Mouse (Mus musculus): ENCODE measurements around the gene Ipo8.

Ipo8 gene

DNA sequence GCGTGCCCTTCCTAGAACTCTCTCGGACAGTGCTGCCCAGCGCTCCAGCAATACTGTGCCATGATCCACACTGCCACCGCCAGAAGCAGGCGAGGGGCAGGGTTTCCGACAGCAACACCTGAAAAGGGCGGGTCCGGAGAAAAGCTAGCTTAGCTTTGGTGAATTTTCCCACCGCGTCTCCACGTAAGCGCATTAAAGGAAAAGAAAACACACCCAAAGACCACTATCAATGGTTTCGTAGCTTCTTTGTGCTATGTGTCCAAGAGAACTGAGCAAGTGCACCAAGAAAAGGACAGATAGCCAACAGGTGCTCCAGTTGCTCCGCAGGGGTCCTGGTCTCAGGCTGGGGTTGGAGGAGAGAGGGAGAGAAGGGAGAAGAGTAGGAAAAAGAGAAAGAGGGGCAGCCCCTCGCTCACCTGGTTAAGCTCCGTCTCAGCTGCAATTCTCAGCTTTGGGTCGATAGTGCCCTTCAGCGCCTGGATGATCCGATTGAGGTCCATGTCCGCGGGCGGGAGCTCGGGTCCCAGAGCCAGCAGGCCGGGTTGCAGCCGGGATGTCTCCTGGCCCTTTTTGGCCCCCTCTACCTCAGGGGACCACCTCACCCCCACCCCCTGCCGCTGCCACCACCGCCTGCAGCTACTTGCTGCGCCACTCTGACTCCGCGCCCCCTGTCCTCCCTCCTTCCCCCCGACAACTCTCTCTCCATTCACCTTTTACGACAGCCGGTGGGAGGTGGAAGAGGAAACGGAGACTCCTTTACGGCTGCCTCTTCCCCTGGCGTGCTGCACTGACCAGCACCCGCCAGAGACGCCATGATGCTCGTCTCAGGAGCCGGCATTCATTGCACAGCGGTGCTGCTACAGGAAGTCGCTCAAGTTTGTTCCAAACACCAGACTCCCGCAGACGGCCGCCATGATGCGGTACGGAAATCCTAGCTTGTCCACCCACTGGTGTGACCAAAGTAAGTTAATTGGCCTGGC, at the start of gene Ipo8:
TSS of gene Ipo8 (minus strand) at position 720 of the 980 bp plus-strand sequence.
- DNase-seq (ENCODE audit: low read depth): peak; percentile 85

DNA sequence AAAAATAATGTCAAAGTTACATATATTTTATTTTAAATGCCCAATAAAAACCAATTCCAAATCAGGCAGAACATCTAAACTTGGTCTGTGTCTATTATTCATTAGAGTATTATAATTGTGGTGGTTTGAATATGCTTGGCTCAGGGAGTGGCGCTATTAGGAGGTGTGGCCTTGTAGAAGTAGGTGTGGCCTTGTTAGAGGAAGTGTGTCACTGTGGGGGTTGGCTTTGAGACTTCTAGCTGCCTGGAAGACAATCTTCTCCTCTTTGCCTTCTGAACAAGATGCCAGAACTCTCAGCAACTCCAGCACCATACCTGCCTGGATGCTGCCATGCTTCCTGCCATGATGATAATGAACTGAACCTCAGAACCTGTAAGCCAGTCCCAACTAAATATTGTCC, 42.6 kb upstream of the Ipo8 start:
- no peak for DNase-seq (ENCODE audit: low read depth)

DNA sequence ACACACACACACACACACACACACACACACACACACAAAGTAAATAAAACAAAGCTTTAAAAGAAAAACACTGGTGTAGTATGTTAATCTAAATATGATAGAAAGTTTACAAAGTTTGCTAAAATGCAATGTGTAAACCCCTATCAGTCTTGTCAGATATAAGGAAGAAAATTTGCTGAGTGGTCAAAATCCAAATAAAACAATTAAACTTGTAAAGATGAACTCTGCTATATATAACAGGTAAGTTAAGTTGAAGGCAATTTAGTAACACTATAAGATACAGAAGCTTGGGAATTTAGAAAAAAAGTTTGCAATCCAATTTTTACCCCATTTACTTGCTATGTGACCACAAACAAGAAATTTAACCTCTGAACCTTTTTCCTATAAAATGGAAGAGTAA, 14.4 kb upstream of the Ipo8 start:
- no peak for DNase-seq (ENCODE audit: low read depth)

DNA sequence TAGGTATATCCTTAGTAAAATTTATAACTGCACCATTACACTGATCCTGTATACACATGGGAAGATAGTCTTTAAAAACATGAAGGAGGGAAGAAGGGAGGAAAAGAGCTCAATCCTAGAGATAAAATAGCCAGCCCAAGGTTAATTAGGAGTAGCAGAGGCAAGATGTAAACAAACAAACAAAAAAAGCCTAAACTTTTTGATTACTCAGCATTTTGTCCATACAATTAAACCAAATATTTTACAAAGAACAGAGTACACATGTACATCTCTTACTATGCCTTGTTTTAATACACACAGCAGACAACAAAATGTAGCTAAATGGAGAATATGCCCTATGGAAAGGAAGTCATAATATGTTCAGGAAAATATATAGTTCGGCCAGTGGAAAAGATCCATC, 10.5 kb upstream of the Ipo8 start:
- DNase-seq (ENCODE audit: low read depth): no peak

DNA sequence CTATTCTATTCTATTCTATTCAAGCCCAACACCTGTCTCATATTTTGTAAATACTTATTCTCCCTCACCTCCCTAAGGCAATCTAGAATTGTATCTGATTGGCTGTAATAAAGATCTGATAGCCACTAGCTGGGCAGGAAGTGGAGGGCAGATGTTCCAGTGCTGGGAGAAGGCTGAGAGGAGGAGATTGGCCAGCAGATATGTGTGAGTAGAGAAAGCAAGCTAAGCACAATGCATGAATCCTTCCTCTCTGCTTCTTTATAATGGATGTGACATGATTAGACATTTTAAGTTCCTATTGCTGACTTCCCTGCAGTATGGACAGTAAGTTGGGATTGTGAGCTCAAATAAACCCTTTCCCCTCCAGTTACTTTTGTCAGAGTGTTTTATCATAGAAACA, 7.2 kb upstream of the Ipo8 start:
- no peak for DNase-seq (ENCODE audit: low read depth)

DNA sequence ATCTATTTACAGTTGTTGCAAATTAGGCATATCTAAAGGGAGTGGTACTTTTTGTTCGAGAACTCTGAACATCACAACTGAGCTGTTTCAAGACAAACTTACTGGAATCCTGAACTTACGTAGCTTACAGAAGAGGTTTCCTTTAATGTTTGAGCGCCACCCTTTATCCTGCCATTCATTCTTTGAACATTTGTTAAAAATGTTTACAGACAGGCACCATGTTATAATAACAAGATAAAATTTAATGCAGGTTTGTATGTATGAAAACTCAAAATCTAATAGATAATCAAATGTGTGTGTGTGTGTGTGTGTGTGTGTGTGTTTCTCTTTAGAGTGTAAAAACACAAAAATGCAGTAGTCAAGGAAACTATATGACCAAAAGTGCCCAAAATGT, 458 bp upstream of the Ipo8 start:
- DNase-seq (ENCODE audit: low read depth): no peak

DNA sequence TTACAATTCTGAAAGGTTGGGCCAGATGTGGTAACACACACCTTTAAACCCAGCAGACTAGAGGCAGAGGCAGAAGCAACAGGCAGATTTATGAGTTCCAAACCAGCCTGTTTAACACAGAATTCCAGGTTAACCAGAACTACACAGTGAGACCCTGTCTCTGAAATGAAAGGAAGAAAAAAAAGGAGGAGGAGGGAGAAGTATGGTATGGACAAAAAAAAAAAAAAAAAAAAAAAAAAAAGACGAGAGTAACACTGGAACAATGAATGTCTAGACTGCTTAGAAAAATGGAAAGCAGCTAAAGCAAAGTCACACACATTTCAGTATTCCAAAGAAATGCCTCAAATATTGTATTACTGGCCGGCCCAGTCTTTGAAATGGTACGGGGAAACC, 916 bp downstream of the Ipo8 start:
- DNase-seq (ENCODE audit: low read depth): no peak

DNA sequence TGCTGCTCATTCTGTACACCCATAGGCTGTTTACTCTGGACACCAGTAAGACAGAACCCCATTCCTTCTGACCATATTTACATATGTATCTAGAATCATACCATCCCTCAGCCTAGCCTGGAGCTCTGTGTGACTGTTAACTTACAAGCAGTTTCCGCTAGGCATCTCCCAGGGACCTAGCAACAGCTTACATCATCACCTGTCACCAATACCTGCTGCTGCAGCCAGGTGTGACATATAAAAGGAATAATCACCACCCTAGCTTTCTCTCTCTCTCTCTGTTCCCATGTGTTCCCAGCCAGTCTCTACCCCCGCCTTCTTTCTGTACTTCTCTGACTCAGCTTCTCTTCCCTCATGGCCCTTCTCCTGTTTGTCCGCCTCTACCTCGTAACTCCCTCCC, 5.1 kb downstream of the Ipo8 start:
- no peak for DNase-seq (ENCODE audit: low read depth)

DNA sequence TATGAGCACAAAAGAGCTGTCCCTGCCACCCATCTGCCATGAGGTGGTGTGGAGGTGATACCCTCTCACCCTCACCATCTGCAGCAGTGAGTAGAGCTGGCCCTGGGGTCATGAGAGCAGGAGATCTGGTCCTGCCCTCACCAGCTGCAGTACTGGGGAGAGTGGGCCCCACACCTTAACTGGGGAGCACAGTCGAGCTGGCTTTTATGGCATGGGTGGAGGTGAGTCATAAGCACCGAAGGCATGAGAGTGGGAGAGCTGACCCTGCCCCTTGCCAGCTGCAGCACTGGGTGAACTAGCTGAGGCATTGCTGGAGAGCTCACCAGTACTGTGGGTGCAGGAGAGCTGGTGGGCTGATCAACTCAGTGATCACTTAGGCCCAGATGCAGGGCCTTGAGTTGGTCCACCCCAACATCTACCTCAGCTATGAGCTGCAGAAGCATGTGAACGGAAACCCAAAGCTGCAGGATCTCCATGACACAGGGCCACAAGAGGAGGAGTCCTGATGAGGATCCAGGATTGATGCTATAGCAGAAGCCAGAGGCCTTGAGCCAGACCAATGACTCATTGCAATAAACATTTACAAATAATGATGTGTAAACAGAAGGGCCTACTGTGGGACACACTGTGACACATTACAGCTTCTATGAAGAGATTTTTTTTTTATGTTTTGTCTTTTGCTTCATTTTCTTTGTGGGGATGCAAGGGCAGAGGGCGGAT, 12.5 kb downstream of the Ipo8 start:
- no peak for DNase-seq (ENCODE audit: low read depth)

DNA sequence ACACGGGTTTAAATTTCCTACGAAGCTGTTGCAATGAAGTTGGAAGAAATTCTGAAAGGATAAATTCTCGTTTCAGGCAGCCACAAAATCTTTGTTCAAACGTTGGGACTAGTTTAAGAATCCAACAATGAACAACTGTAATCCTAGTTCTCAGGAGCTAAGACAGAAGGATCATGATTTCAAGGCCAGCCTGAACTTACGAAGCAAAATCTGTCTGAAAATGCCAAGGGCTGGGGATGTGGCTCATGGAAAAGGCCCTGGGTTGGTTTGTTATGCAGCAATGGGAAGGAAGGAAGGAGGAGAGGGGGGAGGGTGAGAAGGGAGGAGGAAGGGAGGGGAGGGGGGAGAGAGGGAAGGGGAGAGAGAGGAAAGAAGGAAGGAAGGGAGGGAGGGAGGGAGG, 14.5 kb downstream of the Ipo8 start:
- DNase-seq (ENCODE audit: low read depth): no peak

DNA sequence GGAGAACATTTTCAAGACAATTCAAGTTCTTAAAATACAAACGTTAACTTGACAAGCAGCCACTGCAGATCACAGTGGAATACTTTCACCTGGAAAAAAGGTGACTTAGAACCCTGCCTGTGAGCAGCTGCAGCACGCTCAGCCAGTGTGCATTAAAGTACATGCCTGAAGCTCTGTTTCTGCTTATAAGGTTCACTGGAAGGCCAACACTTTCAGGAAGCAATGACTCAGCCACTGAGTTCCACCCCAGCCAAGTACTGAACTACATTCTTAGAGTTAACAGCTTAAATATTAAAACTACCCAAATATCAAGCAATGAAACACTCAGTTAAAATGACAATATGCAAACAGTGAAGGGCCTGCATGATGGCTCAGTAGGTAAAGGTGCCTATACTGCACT, 20.1 kb downstream of the Ipo8 start:
- no peak for DNase-seq (ENCODE audit: low read depth)

DNA sequence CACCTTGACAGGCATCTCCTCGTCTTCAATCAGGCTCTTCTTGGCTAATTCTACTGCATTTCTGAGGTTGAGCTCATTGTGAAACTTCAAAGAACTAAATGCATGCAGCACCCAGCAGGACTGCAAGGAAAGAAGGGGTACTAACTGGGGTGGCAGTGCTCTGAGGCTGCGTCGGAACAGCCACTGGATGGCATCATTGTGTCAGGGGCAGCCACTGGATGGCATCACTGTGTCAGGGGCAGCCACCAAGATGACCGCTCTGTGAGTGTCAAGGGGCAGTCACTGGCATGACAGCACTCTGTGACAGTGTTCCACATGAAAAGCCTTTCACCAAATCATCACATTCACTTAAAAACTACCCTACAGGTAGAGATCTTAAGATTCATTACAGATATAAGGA, 31.5 kb downstream of the Ipo8 start:
- no peak for DNase-seq (ENCODE audit: low read depth)

DNA sequence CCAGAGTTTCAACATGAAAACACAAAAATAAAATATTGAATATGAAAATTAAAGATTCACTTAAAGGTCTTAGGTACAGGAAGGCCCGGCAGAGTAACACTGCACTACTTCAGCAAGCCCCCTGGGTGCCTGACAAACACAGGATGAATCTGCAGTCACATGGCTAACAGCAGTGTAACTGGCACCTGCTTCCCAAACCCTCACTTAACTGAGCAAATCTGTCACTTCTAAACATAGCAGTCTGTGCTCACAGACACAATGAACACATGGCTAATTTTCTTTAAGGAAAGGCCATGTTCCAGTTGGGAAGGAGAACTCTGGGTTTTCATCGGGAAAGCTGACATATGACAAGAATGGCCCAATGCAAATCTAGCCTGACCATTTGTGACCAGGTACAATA, 36.1 kb downstream of the Ipo8 start:
- no peak for DNase-seq (ENCODE audit: low read depth)

DNA sequence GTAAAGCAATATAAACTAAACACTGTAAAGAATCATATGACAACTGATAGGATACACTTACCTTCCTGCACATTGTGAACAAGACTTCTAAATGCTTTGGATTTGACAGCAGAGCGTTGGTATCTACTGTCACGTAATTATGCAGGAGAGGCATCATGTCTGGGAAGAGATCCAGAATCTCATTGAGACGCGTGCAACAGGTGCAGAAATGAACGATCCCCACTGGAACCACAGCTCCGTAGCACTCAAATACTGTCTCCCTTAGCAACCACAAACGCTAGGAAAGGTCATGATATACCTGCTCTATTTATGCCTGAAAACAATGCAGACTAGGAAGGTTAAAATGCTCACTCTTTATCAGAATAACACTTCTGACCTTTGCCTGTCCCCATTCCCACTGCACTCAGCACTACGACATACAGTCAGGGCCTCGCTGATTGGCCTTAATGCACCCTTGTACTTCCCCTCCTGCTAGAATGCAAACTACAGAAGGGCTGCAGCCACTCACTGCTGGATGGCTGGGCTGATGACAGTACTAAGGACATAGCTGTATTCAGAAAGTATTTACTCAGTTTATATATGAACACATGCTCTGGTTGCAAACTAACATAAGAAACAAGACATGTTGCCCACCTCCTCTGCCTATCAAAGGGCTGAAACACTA, 42.1 kb downstream of the Ipo8 start:
- DNase-seq (ENCODE audit: low read depth): no peak

DNA sequence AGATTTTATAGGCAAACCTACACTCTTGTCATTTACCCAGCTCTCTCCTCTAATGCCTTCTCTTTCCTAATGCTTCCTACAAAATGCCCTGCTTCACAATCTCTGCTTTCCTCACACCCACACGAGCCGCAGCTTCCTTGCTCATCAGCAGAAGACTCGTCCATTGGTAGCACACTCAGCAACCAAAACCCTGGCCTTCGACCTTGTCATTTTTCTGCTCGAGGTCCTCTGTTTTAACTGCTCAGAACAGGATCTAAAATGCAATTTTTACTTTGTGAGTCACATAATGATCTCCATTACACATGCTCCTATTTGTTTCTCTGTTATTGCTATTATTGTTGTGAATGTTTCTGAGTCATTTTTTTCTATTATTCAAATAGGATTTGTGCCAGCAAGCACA, 45.1 kb downstream of the Ipo8 start:
- DNase-seq (ENCODE audit: low read depth): no peak

DNA sequence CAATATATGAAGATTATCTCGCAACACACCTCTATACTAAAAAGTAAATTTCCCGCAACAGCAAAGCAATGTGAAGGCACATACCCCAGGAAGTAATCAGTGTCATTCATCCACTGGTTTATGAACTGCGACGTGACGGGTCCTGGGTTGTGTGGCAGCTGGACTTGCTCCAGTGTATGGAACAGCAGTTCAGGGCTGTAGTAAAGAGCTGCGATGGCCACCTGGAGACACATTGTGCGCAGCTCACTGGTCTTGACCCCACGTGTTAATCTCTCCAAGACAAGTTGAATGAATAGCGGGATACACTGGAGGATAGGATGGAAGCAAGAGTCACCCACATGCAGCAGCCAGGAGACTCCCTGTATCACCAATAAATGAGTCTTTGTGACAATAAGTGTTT, 46.8 kb downstream of the Ipo8 start:
- DNase-seq (ENCODE audit: low read depth): no peak

DNA sequence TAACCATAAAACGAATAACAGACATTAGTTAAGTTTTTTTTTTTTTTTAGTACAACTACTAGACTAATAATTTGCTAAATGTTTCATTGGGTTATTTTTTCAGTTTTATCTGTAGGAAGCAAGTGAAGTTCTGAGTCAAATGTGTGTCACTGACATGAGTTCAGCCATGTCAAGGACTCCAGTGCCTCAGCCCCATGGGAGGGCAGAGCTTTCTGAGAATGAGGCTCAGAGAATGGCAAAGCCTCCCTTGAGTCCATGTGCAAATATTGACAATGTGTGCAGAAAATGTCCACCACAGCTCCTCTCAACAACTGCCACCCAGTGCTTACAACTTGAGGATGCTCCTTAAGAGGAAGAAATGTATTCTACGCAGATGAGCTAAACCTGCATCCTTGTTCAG, 55.0 kb downstream of the Ipo8 start:
- no peak for DNase-seq (ENCODE audit: low read depth)

DNA sequence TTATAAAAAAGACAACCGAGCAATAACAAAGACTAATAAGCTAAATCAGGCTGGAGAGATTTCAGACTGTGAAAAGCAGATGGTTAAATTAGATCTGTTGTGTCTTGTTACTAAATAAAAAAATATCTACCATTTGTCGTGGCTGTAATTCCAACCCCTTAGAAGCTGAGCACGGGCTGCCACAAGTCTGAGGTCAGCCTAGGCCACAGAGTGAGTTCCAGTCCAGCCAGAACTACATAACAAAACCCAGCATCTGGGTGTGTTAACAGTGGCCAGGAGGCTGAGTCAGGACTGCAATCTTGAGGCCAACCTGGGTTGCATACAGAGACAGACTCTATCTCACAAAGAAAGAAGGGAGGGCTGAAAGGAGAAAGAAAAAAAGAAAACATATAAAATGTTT, 59.8 kb downstream of the Ipo8 start:
- DNase-seq (ENCODE audit: low read depth): no peak

DNA sequence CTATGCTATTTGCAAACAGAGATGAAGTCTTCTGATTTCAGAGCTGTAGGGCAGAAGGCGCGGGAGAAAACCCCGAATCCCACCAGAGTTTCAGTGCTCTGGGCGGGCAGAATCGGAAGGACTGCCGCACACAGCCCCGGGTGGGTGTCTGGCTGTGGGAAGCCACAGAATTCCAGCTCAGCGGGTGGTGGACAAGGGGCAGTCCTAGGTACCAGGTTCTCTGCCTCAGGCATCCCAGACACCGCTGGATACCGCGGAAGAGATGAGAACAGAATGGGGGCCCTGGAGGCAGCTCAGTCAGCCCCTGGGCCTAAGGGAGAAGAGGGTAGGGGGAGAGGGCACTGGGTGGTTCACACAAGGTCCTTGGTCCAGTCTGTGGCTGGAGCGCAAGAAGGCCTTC, 62.8 kb downstream of the Ipo8 start:
- no peak for DNase-seq (ENCODE audit: low read depth)

DNA sequence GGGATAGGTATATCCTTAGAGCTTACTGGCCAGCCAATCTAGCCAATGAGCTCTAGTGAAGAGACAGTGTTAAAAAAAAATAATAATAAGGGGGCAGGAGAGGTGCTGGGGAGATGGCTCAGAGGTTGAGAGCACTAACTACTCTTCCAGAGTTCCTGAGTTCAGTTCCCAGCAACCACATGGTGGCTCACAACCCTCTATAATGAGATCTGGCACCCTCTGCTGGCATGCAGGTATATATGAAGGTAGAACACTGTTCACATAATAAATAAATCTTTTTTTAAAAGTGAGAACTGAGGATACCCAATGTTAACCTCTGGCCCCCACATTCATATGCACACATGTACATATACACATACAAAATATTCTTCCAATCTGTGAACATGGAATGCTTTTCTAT, 64.0 kb downstream of the Ipo8 start:
- no peak for DNase-seq (ENCODE audit: low read depth)

DNA sequence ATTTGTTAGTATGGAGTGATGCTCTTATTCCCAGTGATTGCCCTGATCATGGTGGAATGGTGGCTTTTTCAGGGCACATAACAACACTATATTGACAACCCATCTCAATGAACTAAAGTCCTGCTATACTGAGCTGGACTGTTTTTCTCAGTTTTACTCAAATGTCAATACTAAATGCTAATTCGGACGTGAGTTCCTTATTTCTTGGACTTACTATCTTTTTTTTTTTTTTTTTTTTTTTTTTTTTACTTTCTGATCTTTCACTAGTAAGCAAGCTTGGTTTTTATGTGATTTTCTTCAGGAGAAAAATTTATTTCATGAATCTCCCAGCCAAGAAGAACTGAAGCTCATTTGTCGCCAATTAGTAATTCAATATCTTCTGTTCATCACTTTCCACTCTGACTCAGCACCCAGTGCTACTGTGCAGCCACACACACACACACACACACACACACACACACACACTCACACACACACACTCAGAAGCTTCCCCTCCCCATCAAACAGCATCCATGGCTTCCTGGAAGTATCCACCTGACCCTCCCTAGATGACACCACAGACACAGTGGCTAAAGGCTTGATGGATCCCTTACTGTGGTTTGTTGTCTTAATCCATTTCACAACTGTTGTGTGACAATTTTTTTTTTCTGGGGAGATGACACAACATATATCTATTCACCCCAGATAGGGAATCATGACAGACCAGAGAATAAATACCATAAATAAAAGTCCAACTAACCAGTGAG, 69.1 kb downstream of the Ipo8 start:
- no peak for DNase-seq (ENCODE audit: low read depth)

DNA sequence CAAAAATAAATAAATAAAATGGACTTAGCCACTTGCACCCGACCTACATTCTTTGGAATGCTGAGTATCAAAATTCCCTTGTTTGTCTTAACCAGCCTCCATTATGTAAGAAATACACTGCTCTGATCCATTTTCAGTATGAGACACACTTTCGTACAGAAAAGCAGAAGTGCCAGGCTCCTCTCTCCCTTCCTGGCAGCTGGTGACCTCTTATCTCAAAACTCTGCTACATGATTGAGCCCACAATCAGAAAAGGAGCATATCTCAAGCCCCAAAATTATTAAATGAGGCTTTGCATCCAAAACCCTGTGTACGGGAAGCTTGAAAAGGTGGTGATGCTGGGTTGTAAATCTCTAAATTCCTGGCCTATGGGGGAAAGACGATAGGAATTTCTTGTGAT, 69.8 kb downstream of the Ipo8 start:
- DNase-seq (ENCODE audit: low read depth): no peak
